Mouse (Mus musculus): ENCODE results near the gene Palld.

Gene Palld

DNA sequence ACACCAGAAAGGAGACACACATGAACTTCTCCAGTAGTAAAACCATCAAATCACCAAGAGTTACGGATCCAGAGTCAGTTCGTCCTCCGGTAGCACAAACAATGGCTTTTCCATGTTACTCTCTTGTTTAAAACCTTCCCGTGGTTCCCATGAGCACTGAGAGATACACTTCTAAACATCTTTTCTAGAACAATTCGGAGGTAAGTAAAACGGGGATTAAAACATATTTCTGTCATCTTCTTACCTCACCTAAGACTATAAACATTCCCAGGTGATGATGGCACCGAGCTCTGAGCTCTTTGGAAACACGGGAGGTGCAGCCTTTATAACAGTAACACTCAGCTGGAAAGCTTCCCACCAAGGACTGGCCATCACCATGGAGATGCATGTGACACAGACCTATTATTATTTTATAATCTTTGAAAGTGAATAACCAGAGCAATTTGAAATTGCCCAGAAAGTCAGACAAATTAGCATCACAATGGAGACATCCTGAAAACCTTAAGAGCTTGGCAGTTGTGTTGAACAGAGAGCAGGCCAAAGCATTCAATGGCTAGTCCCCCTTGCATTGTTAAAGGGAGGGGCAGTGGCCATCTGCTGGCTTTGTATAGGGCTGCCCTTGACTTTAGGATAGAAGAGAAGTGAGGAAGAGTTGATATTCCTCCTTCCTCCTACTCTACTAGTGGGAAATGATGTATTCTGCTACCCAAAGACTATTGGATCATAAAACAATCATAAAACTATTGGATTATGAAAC is 385.6 kb downstream of the Palld start:
- DNase-seq (ENCODE audit: low read depth, low spot score): no peak

GRCm38 (mm10) chr8:61515931-61516744 is 386.4 kb downstream of the Palld start:
- peak; percentile 57 for DNase-seq (ENCODE audit: low read depth, low spot score)

- DNase-seq (ENCODE audit: low read depth, low spot score): no peak
These were observed 387.2 kb downstream of the Palld start for GRCm38 (mm10) chr8:61515110-61515930.

GRCm38 (mm10) chr8:61502277-61502676 is 400.2 kb downstream of the Palld start:
- DNase-seq (ENCODE audit: low read depth, low spot score): no peak

DNA sequence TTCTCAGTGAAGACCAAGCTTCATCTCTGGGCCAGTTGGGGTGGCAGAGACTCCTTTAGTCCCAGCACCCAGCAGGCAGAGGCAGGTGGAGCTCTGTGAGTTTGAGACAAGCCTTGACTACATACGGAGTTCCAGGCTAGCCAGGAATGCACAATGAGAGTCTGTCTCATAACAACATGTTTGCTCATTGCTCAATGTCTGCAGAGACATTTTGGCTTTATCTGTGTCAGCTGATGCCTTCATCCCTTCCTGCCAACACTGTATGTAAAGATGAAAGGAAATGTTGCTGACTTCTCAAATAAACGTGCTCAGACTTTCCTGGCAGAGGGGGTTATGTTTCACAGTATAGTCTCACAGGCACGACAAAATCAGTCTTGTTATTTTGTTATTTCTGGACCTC is 401.6 kb downstream of the Palld start:
- no peak for DNase-seq (ENCODE audit: low read depth, low spot score)

GRCm38 (mm10) chr8:61499035-61499434 is 403.5 kb downstream of the Palld start:
- no peak for DNase-seq (ENCODE audit: low read depth, low spot score)

DNA sequence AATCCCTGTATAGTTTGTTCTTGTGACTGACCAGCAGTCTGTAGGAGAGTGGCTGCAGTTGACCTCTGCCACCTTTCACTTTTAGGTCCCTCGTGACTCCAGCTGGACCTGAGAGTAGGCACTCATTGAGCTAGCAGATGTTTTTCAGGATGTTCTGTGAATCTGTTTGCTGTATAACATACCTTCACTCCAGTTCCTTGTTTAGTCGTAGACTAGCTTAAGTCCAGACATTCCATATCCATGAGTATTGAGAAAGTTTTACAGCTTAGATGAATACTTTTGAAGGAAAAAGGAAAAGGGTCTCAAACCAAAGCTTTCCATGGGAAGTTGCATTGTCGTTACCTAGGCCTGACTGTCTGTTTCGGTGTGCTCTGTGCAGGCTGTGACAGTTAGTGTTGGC is 405.4 kb downstream of the Palld start:
- no peak for DNase-seq (ENCODE audit: low read depth, low spot score)

- DNase-seq (ENCODE audit: low read depth, low spot score): no peak
These were observed 413.9 kb downstream of the Palld start for GRCm38 (mm10) chr8:61488631-61489030.

DNA sequence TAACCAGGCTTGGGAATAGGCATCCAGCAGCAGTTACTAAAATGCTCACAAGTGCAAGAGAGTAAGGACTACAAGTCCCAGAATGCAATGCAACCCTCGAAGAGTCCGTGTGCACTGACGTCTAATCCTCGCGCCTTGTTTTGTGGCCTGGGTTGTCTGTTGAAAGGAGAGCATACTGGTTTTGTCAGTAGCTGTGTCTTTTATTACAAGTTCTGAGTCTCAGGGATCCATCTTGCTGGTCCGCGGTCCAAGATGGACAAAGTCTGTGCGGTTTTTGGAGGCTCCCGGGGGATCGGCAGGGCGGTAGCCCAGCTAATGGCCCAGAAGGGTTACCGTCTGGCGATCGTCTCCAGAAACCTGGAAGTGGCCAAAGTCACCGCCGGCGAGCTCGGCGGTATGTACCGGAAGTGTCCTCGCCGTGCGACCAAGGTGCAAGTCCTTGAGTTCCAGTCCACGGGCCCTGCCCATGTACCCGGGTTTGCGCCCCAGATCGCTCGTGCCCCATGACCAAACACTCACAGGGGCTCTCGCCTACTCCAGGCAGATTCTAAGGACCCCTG is 414.8 kb downstream of the Palld start, which contains the start of gene Cbr4:
TSS of gene Cbr4 (plus strand) at position 138 of the 560 bp plus-strand sequence.
- peak; percentile 98 for DNase-seq (ENCODE audit: low read depth, low spot score)

GRCm38 (mm10) chr8:61486923-61487529 is 415.5 kb downstream of the Palld start:
- DNase-seq (ENCODE audit: low read depth, low spot score): no peak

DNA sequence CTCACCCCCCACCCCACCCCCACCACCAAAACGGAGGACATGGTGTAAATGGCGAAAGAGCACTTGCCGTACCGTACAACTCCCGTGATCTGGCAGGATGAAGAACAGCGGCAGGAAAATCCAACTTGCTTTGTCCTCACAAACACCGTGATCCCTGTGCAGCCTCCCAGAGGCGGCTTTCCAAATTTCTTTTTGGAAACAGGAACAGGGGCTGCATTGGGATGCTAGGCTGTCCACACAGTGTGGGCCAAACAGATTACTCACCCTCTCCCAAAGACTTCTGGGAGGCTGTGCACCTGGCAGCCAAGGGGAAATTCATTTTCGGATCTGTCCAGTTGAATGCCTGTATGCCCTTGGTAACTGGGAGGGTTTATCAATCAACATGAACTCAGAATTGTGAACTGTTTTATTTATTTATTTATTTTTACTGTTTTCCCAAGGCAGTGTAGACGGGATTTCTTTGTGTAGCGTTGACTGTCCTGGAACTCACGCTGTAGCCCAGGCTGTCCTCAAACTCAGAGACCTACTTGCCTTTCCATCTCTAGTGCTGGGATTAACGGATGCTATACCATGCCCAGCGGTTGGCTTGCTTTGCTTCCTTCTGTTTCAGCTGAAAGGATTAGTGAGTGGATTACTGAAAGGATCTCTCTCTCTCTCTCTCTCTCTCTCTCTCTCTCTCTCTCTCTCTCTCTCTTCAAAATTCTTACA is 422.1 kb downstream of the Palld start:
- DNase-seq (ENCODE audit: low read depth, low spot score): no peak

GRCm38 (mm10) chr8:61479506-61480214 is 422.8 kb downstream of the Palld start:
- no peak for DNase-seq (ENCODE audit: low read depth, low spot score)

DNA sequence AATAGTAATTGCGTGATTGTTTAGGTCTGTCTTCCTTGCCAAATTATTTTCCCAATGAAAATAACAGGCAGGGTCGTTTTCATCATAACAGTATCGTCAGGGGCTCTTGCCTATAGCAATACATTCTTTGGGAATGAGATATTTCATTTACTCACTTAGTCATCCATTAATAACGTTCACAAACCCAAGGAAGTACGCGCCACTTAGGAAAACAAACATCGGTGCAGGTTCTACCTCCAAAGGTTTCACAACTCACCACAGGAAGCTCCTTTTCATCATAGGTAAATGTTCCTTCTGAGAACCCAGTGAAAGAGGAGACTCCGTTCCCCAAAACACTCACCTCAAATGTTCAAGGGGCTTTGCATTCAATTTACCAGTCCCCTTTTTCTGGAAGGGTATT is 423.7 kb downstream of the Palld start:
- no peak for DNase-seq (ENCODE audit: low read depth, low spot score)

- no peak for DNase-seq (ENCODE audit: low read depth, low spot score)
These were observed 424.3 kb downstream of the Palld start for GRCm38 (mm10) chr8:61478150-61478549.

GRCm38 (mm10) chr8:61476160-61476559 is 426.3 kb downstream of the Palld start:
- DNase-seq (ENCODE audit: low read depth, low spot score): no peak

- DNase-seq (ENCODE audit: low read depth, low spot score): no peak
These were observed 427.2 kb downstream of the Palld start for GRCm38 (mm10) chr8:61475251-61475673.

DNA sequence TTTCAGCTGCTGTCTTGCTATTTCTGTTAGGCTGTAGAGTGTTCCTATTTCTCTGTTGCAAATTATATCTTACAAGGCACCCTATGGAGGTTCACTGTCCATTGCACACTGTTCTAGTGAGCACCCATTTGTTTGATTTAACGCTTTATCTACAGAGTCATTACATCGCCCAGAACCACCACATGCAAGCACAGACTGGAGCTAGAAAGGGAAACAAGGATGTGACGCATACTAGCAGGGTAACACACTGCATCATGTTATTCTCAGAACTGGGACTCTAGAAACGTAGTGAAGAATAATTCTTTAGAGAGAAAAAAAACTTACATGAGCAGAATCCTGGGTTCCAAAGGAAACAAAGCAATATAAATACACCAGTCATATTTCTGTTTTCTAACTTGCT is 432.3 kb downstream of the Palld start:
- DNase-seq (ENCODE audit: low read depth, low spot score): no peak

DNA sequence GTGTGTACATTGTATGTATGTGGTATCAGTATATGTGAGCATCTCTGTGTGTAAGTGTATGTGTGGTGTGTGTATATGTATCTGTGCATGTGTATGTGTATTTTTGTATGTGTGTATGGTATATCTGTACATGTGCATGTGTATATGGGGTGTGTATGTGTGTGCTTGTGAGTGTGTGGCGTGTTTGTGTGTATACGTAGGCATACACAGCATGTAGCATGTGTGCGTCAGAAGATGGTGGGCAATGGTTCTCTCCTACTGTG is 435.0 kb downstream of the Palld start:
- DNase-seq (ENCODE audit: low read depth, low spot score): no peak

- DNase-seq (ENCODE audit: low read depth, low spot score): no peak
These were observed 435.6 kb downstream of the Palld start for GRCm38 (mm10) chr8:61466696-61467552.

All from telencephalon, adult 2 months (tissue).